14 mouse cellular contexts compared by ENCODE assay signal in genomic region chr1:60485649-60486048, GRCm38 (mm10).
"Had no signal": no experiment of that assay in that cellular context is flagged by ENCODE, and none has a peak within 500 bp of the region (broad histone marks: within the 10 kb centered on the region; RNA-seq: fewer than 3 reads in every experiment).

No protein-coding gene starts in this region.

- H3K27me3 ChIP-seq: limb, embryonic 13.5 days; liver, embryonic 15.5 days; megakaryocyte, embryonic 14.5 days; midbrain, embryonic 15.5 days; neural tube, embryonic 12.5 days had no signal

- ATAC-seq: midbrain, embryonic 15.5 days had no signal

- H3K4me3 ChIP-seq: limb, embryonic 13.5 days; liver, embryonic 15.5 days; megakaryocyte, embryonic 14.5 days; midbrain, embryonic 15.5 days; neural tube, embryonic 12.5 days had no signal

- DNase-seq: kidney, adult 8-10 months; kidney, postnatal 10 days; left cerebral cortex, postnatal 4 days; lung, adult 2 months; lung, postnatal 10 days; thymus, postnatal 14 days had no signal

- H3K9me3 ChIP-seq: limb, embryonic 13.5 days; liver, embryonic 15.5 days; megakaryocyte, embryonic 14.5 days; midbrain, embryonic 15.5 days; neural tube, embryonic 12.5 days had no signal

- H3K27ac ChIP-seq: limb, embryonic 13.5 days; liver, embryonic 15.5 days; macrophage; midbrain, embryonic 15.5 days; neural tube, embryonic 12.5 days; stomach, postnatal 0 days had no signal

- H3K4me2 ChIP-seq: limb, embryonic 13.5 days; liver, embryonic 15.5 days; midbrain, embryonic 11.5 days; midbrain, embryonic 15.5 days; neural tube, embryonic 12.5 days had no signal

- H3K9ac ChIP-seq: limb, embryonic 13.5 days; liver, embryonic 15.5 days; midbrain, embryonic 15.5 days; neural tube, embryonic 12.5 days had no signal

- H3K4me1 ChIP-seq: limb, embryonic 13.5 days; liver, embryonic 15.5 days; megakaryocyte, embryonic 14.5 days; midbrain, embryonic 15.5 days; neural tube, embryonic 12.5 days had no signal
